Mouse (Mus musculus) heart, adult 2 months (tissue): Measurements from ENCODE around the gene Csrp1. TPM values are rescaled to one million over a fixed set of nuclear protein-coding genes. Genes with fewer than 3 reads are reported as not detected.

Source experiments
- DNase-seq, 2 experiments: peaks; one replicate each; pipeline ENCODE4 v3.0.0; 2021
- H3K27ac ChIP-seq: fragments of 200-600 bp; 2 replicates; pipeline ENCODE4 v1.8.1; 2022
- H3K27me3 ChIP-seq: fragments of 200-500 bp; 2 replicates; pipeline ENCODE4 v1.6.1; 2012; ENCODE audit warnings: mild to moderate bottlenecking, low read length, inconsistent platforms, mixed read lengths; ENCODE audit not compliant: control insufficient read depth, insufficient read depth
- H3K36me3 ChIP-seq: fragments of 200-500 bp; 2 replicates; pipeline ENCODE4 v1.6.1; 2012; ENCODE audit warnings: low read length, inconsistent platforms; ENCODE audit not compliant: control insufficient read depth, insufficient read depth
- H3K4me1 ChIP-seq: fragments of 200-500 bp; 2 replicates; pipeline ENCODE4 v1.6.1; 2011; ENCODE audit warnings: low read length; ENCODE audit not compliant: control insufficient read depth, insufficient read depth
- H3K4me3 ChIP-seq: fragments of 200-600 bp; 2 replicates; pipeline ENCODE4 v1.8.1; 2022
- H3K79me2 ChIP-seq: fragments of 200-500 bp; replicated peaks from 2 replicates; pipeline ENCODE4 v1.6.1; 2012; ENCODE audit warnings: mild to moderate bottlenecking, inconsistent platforms, low read length, moderate library complexity, mixed read lengths; ENCODE audit not compliant: control insufficient read depth, insufficient read depth
- H3K9ac ChIP-seq: fragments of 200-500 bp; 2 replicates; pipeline ENCODE4 v1.6.1; 2012; ENCODE audit warnings: low read depth, mild to moderate bottlenecking, control low read depth, inconsistent platforms, low read length, mixed read lengths
- CTCF ChIP-seq: fragments of 200-600 bp; IDR thresholded peaks from 2 replicates; pipeline ENCODE4 v1.8.1; 2022; ENCODE audit warnings: antibody characterized with exemption, mild to moderate bottlenecking, moderate library complexity
- EP300 ChIP-seq: fragments of 200-500 bp; IDR thresholded peaks from 2 replicates; pipeline ENCODE4 v1.6.1; 2011; ENCODE audit warnings: low read depth, low read length, control low read depth; ENCODE audit not compliant: insufficient read depth
- POLR2A ChIP-seq: fragments of 200-500 bp; IDR thresholded peaks from 2 replicates; pipeline ENCODE4 v1.6.1; 2011; ENCODE audit warnings: mild to moderate bottlenecking, low read depth, low read length, control low read depth; ENCODE audit not compliant: insufficient read depth
- WGBS: fragments of 180-500 bp; shearing (Covaris S2); methylation state at CpG from one replicate; pipeline ENCODE4 v1.1.7; 2018; 5-methylcytosine and 5-hydroxymethylcytosine counted together
- intact Hi-C: fragments of 180-260 bp; cut with DNase I; formaldehyde crosslinking; loops from one replicate; pipeline ENCODE4 v1.15.1; 2025
- polyA plus RNA-seq: library from polyadenylated mRNA; depleted of rRNA; stranded (reverse); fragments of >200 nt; gene quantifications from 2 replicates; pipeline ENCODE4 v1.2.3, GENCODE M21; 2012
- total RNA-seq, 2 experiments: library from RNA; stranded (reverse); gene quantifications; 2 replicates each; pipeline ENCODE4 v1.2.3; 2021

Csrp1 gene
- total and polyA plus RNA-seq, 3 experiments, result 50.1 to 99.2 (median 50.5) TPM

GRCm38 (mm10) chr1:135771573-135771970 lies 51.7 kb downstream of the Csrp1 start:
- Histone ChIP-seq H3K9ac (no peak overlapping the region), H3K27ac (no peak overlapping the region; the same call in 1 of the 2 replicates), H3K4me1 (peaks cover 9% of the 10 kb centered on the region), H3K4me3 (no peak overlapping the region), H3K36me3 (no peaks in the 10 kb centered on the region), H3K79me2 (no peaks in the 10 kb centered on the region), H3K27me3 (no peaks in the 10 kb centered on the region)
- no peak for DNase-seq
- no peak for TF ChIP-seq EP300
- TF ChIP-seq CTCF, result no peak
- TF ChIP-seq POLR2A, result no peak
- 61% methylated on average over 8 of the region's 8 CpGs for whole genome bisulfite sequencing
- intact Hi-C loops, result no loop called here

GRCm38 (mm10) chr1:135776596-135776995 lies 56.7 kb downstream of the Csrp1 start:
- no peak overlapping the region for H3K4me3 ChIP-seq
- H3K27ac ChIP-seq, result peak overlapping the region; percentile 18; the same call in 1 of the 2 replicates
- TF ChIP-seq EP300 (no peak), CTCF (no peak), POLR2A (no peak)
- no peak overlapping the region for H3K9ac ChIP-seq
- no peaks in the 10 kb centered on the region for H3K79me2 ChIP-seq
- peaks cover 14% of the 10 kb centered on the region for H3K4me1 ChIP-seq
- H3K27me3 ChIP-seq, result no peaks in the 10 kb centered on the region
- intact Hi-C loops, result no loop called here
- no peak for DNase-seq
- no peaks in the 10 kb centered on the region for H3K36me3 ChIP-seq

GRCm38 (mm10) chr1:135777046-135777445 lies 57.2 kb downstream of the Csrp1 start:
- intact Hi-C loops, result no loop called here
- TF ChIP-seq POLR2A, result no peak
- Histone ChIP-seq H3K27ac (no peak overlapping the region), H3K27me3 (no peaks in the 10 kb centered on the region), H3K36me3 (no peaks in the 10 kb centered on the region), H3K9ac (no peak overlapping the region), H3K79me2 (no peaks in the 10 kb centered on the region), H3K4me3 (no peak overlapping the region), H3K4me1 (peaks cover 14% of the 10 kb centered on the region)
- WGBS, result 94% methylated on average over 1 of the region's 1 CpGs
- DNase-seq, result no peak

GRCm38 (mm10) chr1:135778780-135779535 lies 59.1 kb downstream of the Csrp1 start, which contains the start of gene Tnni1:
Gene Tnni1 (plus strand): TSS chr1:135779434.
- peak in 1 of 2 experiments; percentile 49 for DNase-seq
- TF ChIP-seq CTCF (no peak), EP300 (no peak), POLR2A (no peak)
- Histone ChIP-seq H3K36me3 (no peaks in the 10 kb centered on the region), H3K4me1 (peaks cover 16% of the 10 kb centered on the region), H3K27ac (no peak within 1 kb of the TSS; the same call in none of the 2 replicates), H3K9ac (no peak within 1 kb of the TSS), H3K4me3 (no peak within 1 kb of the TSS), H3K79me2 (no peaks in the 10 kb centered on the region), H3K27me3 (no peaks in the 10 kb centered on the region)
- WGBS, result 29% methylated on average over 22 of the region's 22 CpGs
- intact Hi-C loops, result no loop called here

GRCm38 (mm10) chr1:135780649-135781048 lies 60.8 kb downstream of the Csrp1 start:
- Histone ChIP-seq H3K27ac (no peak overlapping the region), H3K36me3 (no peaks in the 10 kb centered on the region), H3K4me3 (no peak overlapping the region), H3K79me2 (no peaks in the 10 kb centered on the region), H3K4me1 (peaks cover 16% of the 10 kb centered on the region), H3K9ac (no peak overlapping the region), H3K27me3 (no peaks in the 10 kb centered on the region)
- TF ChIP-seq POLR2A (no peak), CTCF (no peak), EP300 (no peak)
- intact Hi-C loops, result loop anchor here (1.0 kb wide), 2 partner anchors 27 to 61 kb away; no protein-coding TSS in a partner anchor
- WGBS, result 75% methylated on average over 4 of the region's 4 CpGs
- no peak for DNase-seq

- H3K4me1 ChIP-seq, result peaks cover 14% of the 10 kb centered on the region
- H3K79me2 ChIP-seq, result no peaks in the 10 kb centered on the region
- no peaks in the 10 kb centered on the region for H3K27me3 ChIP-seq
- H3K36me3 ChIP-seq, result no peaks in the 10 kb centered on the region
- DNase-seq, result peak; percentile 76 to 86
- WGBS, result 11% methylated on average over 13 of the region's 13 CpGs
- intact Hi-C loops, result loop anchor here (1.0 kb wide), 2 partner anchors 28 to 62 kb away; no protein-coding TSS in a partner anchor
- TF ChIP-seq EP300, result peak; percentile 93
- TF ChIP-seq POLR2A, result no peak
- TF ChIP-seq CTCF, result peak; percentile 89
- no peak overlapping the region for H3K27ac ChIP-seq
- H3K9ac ChIP-seq, result no peak overlapping the region
- no peak overlapping the region for H3K4me3 ChIP-seq
Observed at GRCm38 (mm10) chr1:135781220-135781619, 61.4 kb downstream of the Csrp1 start.
